Mouse (Mus musculus) liver, postnatal 0 days (tissue): ENCODE results near the gene Prkar1a. TPM values are rescaled to one million over a fixed set of nuclear protein-coding genes. Genes with fewer than 3 reads are reported as not detected.

ENCODE experiments used
- ATAC-seq: fragments of 200-750 bp; cut with Nextera tagmentation; 2 replicates; pipeline ENCODE4 v1.8.0; 2017; ENCODE audit warnings: mild to moderate bottlenecking, moderate library complexity
- DNase-seq: peaks from one replicate; pipeline ENCODE4 v3.0.0-alpha.2; 2016
- H3K27ac ChIP-seq: fragments of 300-500 bp; sonication (generic); 2 replicates; pipeline ENCODE4 v1.5.1; 2014; ENCODE audit warnings: antibody characterized with exemption, moderate library complexity, mild to moderate bottlenecking, low read depth
- H3K27me3 ChIP-seq: fragments of 300-500 bp; sonication (generic); 2 replicates; pipeline ENCODE4 v1.6.1; 2014; ENCODE audit warnings: low read length, control low read depth, mixed read lengths; ENCODE audit not compliant: insufficient read depth
- H3K36me3 ChIP-seq: fragments of 300-500 bp; sonication (generic); replicated peaks from 2 replicates; pipeline ENCODE4 v1.6.1; 2014; ENCODE audit warnings: mild to moderate bottlenecking, control low read depth, low read length, moderate library complexity, mixed read lengths; ENCODE audit not compliant: insufficient read depth
- H3K4me1 ChIP-seq: fragments of 300-500 bp; sonication (generic); 2 replicates; pipeline ENCODE4 v1.6.1; 2014; ENCODE audit warnings: antibody characterized with exemption, mild to moderate bottlenecking, control low read depth; ENCODE audit not compliant: insufficient read depth
- H3K4me2 ChIP-seq: fragments of 300-500 bp; sonication (generic); 2 replicates; pipeline ENCODE4 v1.6.1; 2014; ENCODE audit warnings: low read depth, mild to moderate bottlenecking, low read length, moderate library complexity, mixed read lengths
- H3K4me3 ChIP-seq: fragments of 300-500 bp; sonication (generic); 2 replicates; pipeline ENCODE4 v1.5.1; 2014; ENCODE audit warnings: low read depth, low read length
- H3K9ac ChIP-seq: fragments of 300-500 bp; sonication (generic); replicated peaks from 2 replicates; pipeline ENCODE4 v1.6.1; 2014; ENCODE audit warnings: mild to moderate bottlenecking, moderate library complexity
- H3K9me3 ChIP-seq: fragments of 300-500 bp; sonication (generic); 2 replicates; pipeline ENCODE4 v1.6.1; 2016; ENCODE audit warnings: mild to moderate bottlenecking, control low read depth, low read length, mixed read lengths
- CTCF ChIP-seq: sonication (generic); IDR thresholded peaks from 2 replicates; pipeline ENCODE4 v1.5.1; 2016; ENCODE audit warnings: antibody characterized with exemption, low read depth
- EP300 ChIP-seq: IDR thresholded peaks from 2 replicates; pipeline ENCODE4 v1.6.1; 2016; ENCODE audit warnings: antibody characterized with exemption, low read depth, mild to moderate bottlenecking
- WGBS: fragments of 180-500 bp; shearing (Covaris S2); extraction: QIAGEN DNeasy Blood & Tissue Kit; methylation state at CpG from one replicate; pipeline ENCODE4 v1.1.7; 2014; ENCODE audit not compliant: insufficient replicate concordance; 5-methylcytosine and 5-hydroxymethylcytosine counted together
- polyA plus RNA-seq: library from polyadenylated mRNA; unstranded; fragments of >200 nt; fragmentation: Nextera tagmentation; extraction: Ambion mirVana; gene quantifications from 2 replicates; pipeline ENCODE4 v1.2.1, GENCODE M21; 2015

Prkar1a gene
- polyA plus RNA-seq, 1 experiment from 2014 or later = 124 TPM

- H3K4me2 ChIP-seq = no peak overlapping the region; the same call in 1 of the 2 replicates
- WGBS = 80% methylated on average over 22 of the region's 22 CpGs
- DNase-seq (no peak), ATAC-seq (no peak)
- no peaks in the 10 kb centered on the region for H3K27me3 ChIP-seq
- no peak for TF ChIP-seq CTCF
- no peaks in the 10 kb centered on the region for H3K36me3 ChIP-seq
- peaks cover 30% of the 10 kb centered on the region for H3K4me1 ChIP-seq
- no peak overlapping the region for H3K9ac ChIP-seq
- no peak overlapping the region for H3K4me3 ChIP-seq
- peak overlapping the region; percentile 72 for H3K27ac ChIP-seq
- no peaks in the 10 kb centered on the region for H3K9me3 ChIP-seq
Measured at GRCm38 (mm10) chr11:109704311-109705205, 55.4 kb downstream of the Prkar1a start.

GRCm38 (mm10) chr11:109705336-109706054 lies 56.3 kb downstream of the Prkar1a start:
- H3K9me3 ChIP-seq = no peaks in the 10 kb centered on the region
- peak overlapping the region; percentile 53 for H3K4me2 ChIP-seq
- H3K36me3 ChIP-seq = no peaks in the 10 kb centered on the region
- H3K4me3 ChIP-seq = no peak overlapping the region
- H3K27ac ChIP-seq = peak overlapping the region; percentile 72
- no peaks in the 10 kb centered on the region for H3K27me3 ChIP-seq
- 40% methylated on average over 9 of the region's 9 CpGs for WGBS
- H3K4me1 ChIP-seq = peaks cover 35% of the 10 kb centered on the region
- DNase-seq = no peak
- H3K9ac ChIP-seq = no peak overlapping the region
- TF ChIP-seq CTCF = no peak
- no peak for TF ChIP-seq EP300
- peak; percentile 84 for ATAC-seq

GRCm38 (mm10) chr11:109706055-109706412 lies 56.8 kb downstream of the Prkar1a start:
- no peak overlapping the region for H3K9ac ChIP-seq
- TF ChIP-seq CTCF = no peak
- TF ChIP-seq EP300 = peak; percentile 62
- peak; percentile 95 for ATAC-seq
- H3K36me3 ChIP-seq = no peaks in the 10 kb centered on the region
- H3K4me1 ChIP-seq = peaks cover 30% of the 10 kb centered on the region
- no peak overlapping the region for H3K4me3 ChIP-seq
- peak overlapping the region; percentile 72 for H3K27ac ChIP-seq
- no peaks in the 10 kb centered on the region for H3K9me3 ChIP-seq
- 43% methylated on average over 9 of the region's 9 CpGs for WGBS
- H3K27me3 ChIP-seq = no peaks in the 10 kb centered on the region
- H3K4me2 ChIP-seq = peak overlapping the region; percentile 53
- DNase-seq = peak; percentile 70

- peaks cover 27% of the 10 kb centered on the region for H3K4me1 ChIP-seq
- peak overlapping the region; percentile 62; the same call in 1 of the 2 replicates for H3K27ac ChIP-seq
- DNase-seq (no peak), ATAC-seq (no peak)
- 0 out of 2 replicates have a peak overlapping the region, but pooled peaks have one; percentile 26 for H3K4me2 ChIP-seq
- H3K9me3 ChIP-seq = no peaks in the 10 kb centered on the region
- no peak overlapping the region for H3K4me3 ChIP-seq
- 45% methylated on average over 4 of the region's 4 CpGs for WGBS
- no peak for TF ChIP-seq CTCF
- no peak for TF ChIP-seq EP300
- no peaks in the 10 kb centered on the region for H3K36me3 ChIP-seq
- H3K9ac ChIP-seq = no peak overlapping the region
- H3K27me3 ChIP-seq = no peaks in the 10 kb centered on the region
Measured at GRCm38 (mm10) chr11:109706586-109706985, 57.4 kb downstream of the Prkar1a start.

- Histone ChIP-seq H3K36me3 (no peaks in the 10 kb centered on the region), H3K4me3 (no peak overlapping the region), H3K27ac (no peak overlapping the region; the same call in 1 of the 2 replicates), H3K27me3 (no peaks in the 10 kb centered on the region), H3K9ac (no peak overlapping the region), H3K9me3 (no peaks in the 10 kb centered on the region), H3K4me1 (peaks cover 24% of the 10 kb centered on the region), H3K4me2 (no peak overlapping the region)
- 70% methylated on average over 3 of the region's 3 CpGs for WGBS
- TF ChIP-seq EP300 (no peak), CTCF (no peak)
- no peak for ATAC-seq
- no peak for DNase-seq
Measured at GRCm38 (mm10) chr11:109707442-109707841, 58.2 kb downstream of the Prkar1a start.

GRCm38 (mm10) chr11:109708786-109709185 lies 59.6 kb downstream of the Prkar1a start:
- WGBS = 80% methylated on average over 4 of the region's 4 CpGs
- DNase-seq (no peak), ATAC-seq (no peak)
- no peak overlapping the region for H3K4me3 ChIP-seq
- H3K4me1 ChIP-seq = peaks cover 24% of the 10 kb centered on the region
- no peaks in the 10 kb centered on the region for H3K27me3 ChIP-seq
- no peak overlapping the region for H3K4me2 ChIP-seq
- no peak overlapping the region for H3K9ac ChIP-seq
- no peaks in the 10 kb centered on the region for H3K9me3 ChIP-seq
- H3K36me3 ChIP-seq = no peaks in the 10 kb centered on the region; the same call in 1 of the 2 replicates
- H3K27ac ChIP-seq = peak overlapping the region; percentile 3; the same call in 1 of the 2 replicates
- no peak for TF ChIP-seq CTCF
- TF ChIP-seq EP300 = no peak
